Mouse (Mus musculus) liver, embryonic 14.5 days (tissue): ENCODE measurements around the gene Strip2.

Experiments used
- CTCF ChIP-seq: IDR thresholded peaks from 2 replicates; pipeline ENCODE4 v1.5.1; 2016; ENCODE audit warnings: antibody characterized with exemption, low read depth, control low read depth
- EP300 ChIP-seq: IDR thresholded peaks from 2 replicates; pipeline ENCODE4 v1.6.1; 2016; ENCODE audit warnings: antibody characterized with exemption, low read depth

DNA sequence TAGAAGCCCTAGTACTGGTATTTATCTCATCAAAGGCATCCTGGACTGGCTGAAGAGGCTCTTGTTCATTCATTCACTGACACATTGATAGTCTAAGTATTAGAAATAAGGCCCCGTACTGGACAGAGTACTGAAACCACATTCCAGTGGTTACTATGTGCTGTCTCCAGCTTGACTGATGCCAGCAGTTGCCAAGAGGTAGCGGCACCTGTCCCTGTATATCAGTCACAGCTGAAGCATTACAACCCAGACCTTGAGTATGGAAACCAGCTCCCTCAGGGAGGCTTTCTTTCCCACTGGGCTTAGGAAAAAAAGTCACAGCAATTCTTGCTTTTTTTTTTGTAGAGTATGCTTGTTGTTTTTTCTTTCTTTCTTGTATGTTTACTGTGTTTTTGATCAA, 24.2 kb downstream of the Strip2 start:
- TF ChIP-seq CTCF (no peak), EP300 (no peak)
